10 mouse cellular contexts compared by ENCODE assay signal in the genomic region with DNA sequence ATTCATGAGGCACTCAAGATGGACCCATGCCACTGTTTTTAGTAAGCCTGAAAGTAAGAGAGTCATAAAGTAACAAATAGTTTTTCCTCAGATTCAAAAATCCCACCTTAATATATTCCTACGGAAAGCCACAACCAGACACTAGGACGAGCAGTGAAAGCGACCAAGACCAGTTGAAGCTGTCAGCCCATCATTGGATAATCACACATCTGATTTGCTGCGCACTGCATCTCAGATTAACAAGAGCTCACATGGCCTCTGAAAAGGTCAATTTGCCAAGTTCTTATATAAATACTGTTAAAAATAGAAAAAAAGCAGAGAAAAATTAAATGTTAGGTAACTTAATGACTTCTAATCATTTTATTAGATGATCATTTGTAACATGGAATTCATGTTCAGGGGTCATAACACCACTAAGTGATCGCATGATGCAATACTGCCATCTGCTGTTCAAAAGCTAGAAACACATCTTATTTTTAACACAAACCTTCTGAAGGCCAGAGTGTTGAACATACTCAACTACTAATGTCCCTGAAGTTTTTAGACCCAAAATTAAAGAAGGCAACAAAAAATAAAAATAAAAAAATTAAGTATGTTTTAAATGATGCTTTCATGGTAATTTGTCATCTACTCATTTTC. TPM values are rescaled to one million over a fixed set of nuclear protein-coding genes. Genes with fewer than 3 reads are reported as not detected.
DNase-seq lines count a peak whose midpoint lies in the region; ATAC-seq and TF ChIP-seq lines count a peak whose summit lies in the region.
"Had no signal": no experiment of that assay in that cellular context is flagged by ENCODE, and none has a peak within 500 bp of the region (broad histone marks: within the 10 kb centered on the region; RNA-seq: fewer than 3 reads in every experiment).

No protein-coding gene starts in this region.

- H3K36me3 ChIP-seq in heart, postnatal 0 days (replicated peaks; ENCODE audit: control insufficient read depth, insufficient read depth, low read length): peaks cover 28% of the 10 kb centered on the region
- peaks cover 13% of the 10 kb centered on the region; the same call in 1 of the 2 replicates for H3K36me3 ChIP-seq in intestine, postnatal 0 days (ENCODE audit: control insufficient read depth, insufficient read depth)

- TF ChIP-seq EP300 in heart, postnatal 0 days (IDR thresholded peaks at IDR 0.05; ENCODE audit: low read depth): no peak

- peak; percentile 80 for TF ChIP-seq CTCF in heart, postnatal 0 days (IDR thresholded peaks at IDR 0.05; ENCODE audit: low read depth)
- TF ChIP-seq CTCF in intestine, postnatal 0 days (IDR thresholded peaks at IDR 0.05; ENCODE audit: low read depth): peak; percentile 87

- H3K9ac ChIP-seq in heart, postnatal 0 days (replicated peaks; ENCODE audit: low read depth, low read length): no peak overlapping the region
- H3K9ac ChIP-seq in intestine, postnatal 0 days (ENCODE audit: low read depth, low read length): no peak overlapping the region
- H3K9ac ChIP-seq: limb, embryonic 12.5 days; stomach, embryonic 15.5 days had no signal

- H3K27ac ChIP-seq in heart, postnatal 0 days (ENCODE audit: low read depth): no peak overlapping the region
- H3K27ac ChIP-seq in intestine, postnatal 0 days (ENCODE audit: low read depth, low read length): no peak overlapping the region
- H3K27ac ChIP-seq: limb, embryonic 12.5 days; stomach, embryonic 15.5 days had no signal

- H3K4me1 ChIP-seq in heart, postnatal 0 days (ENCODE audit: control insufficient read depth, insufficient read depth): 0 out of 2 replicates have a peak, but pooled peaks cover 3% of the 10 kb centered on the region
- no peaks in the 10 kb centered on the region for H3K4me1 ChIP-seq in intestine, postnatal 0 days (replicated peaks; ENCODE audit: control insufficient read depth, insufficient read depth, low read length)
- H3K4me1 ChIP-seq: limb, embryonic 12.5 days; stomach, embryonic 15.5 days had no signal

- H3K4me3 ChIP-seq in heart, postnatal 0 days (ENCODE audit: low read depth, low read length): no peak overlapping the region
- H3K4me3 ChIP-seq in intestine, postnatal 0 days (ENCODE audit: low read depth, low read length): no peak overlapping the region
- H3K4me3 ChIP-seq: limb, embryonic 12.5 days; stomach, embryonic 15.5 days had no signal

- intact Hi-C loops in heart, postnatal 25 days (cut with DNase I): loop anchor here (10.0 kb wide), 3 partner anchors 204 to 424 kb away; no protein-coding TSS in a partner anchor

- H3K9me3 ChIP-seq in heart, postnatal 0 days (replicated peaks; ENCODE audit: control insufficient read depth, low read length): no peaks in the 10 kb centered on the region
- no peaks in the 10 kb centered on the region for H3K9me3 ChIP-seq in intestine, postnatal 0 days (ENCODE audit: control insufficient read depth)
- H3K9me3 ChIP-seq: limb, embryonic 12.5 days; stomach, embryonic 15.5 days had no signal

- no peak for ATAC-seq in heart, postnatal 0 days (ENCODE audit: insufficient read depth, low read depth)
- no peak for ATAC-seq in intestine, postnatal 0 days

- no peaks in the 10 kb centered on the region for H3K27me3 ChIP-seq in heart, postnatal 0 days (ENCODE audit: control insufficient read depth, insufficient read depth, low read length)
- H3K27me3 ChIP-seq in intestine, postnatal 0 days (replicated peaks; ENCODE audit: control insufficient read depth, insufficient read depth, low read length): no peaks in the 10 kb centered on the region
- H3K27me3 ChIP-seq: limb, embryonic 12.5 days; stomach, embryonic 15.5 days had no signal

- DNase-seq in heart, postnatal 0 days (ENCODE audit: low spot score): peak; percentile 62
- no peak for DNase-seq in heart, postnatal 25 days (ENCODE audit: low spot score)
- peak; percentile 51 for DNase-seq in CD4-positive helper T cell, adult 2 months (ENCODE audit: low read depth, low spot score)
- DNase-seq in adipocyte (ENCODE audit: low spot score): peak; percentile 67
- DNase-seq in adrenal gland, postnatal 4 days (ENCODE audit: low spot score in 2 of 2): no peak
- DNase-seq in gastrocnemius, postnatal 4 days (ENCODE audit: low spot score in 2 of 2): no peak
- no peak for DNase-seq in ovary, postnatal 36 days (ENCODE audit: low spot score)

- no peak overlapping the region for H3K4me2 ChIP-seq in heart, postnatal 0 days (ENCODE audit: low read depth, low read length)
- no peak overlapping the region for H3K4me2 ChIP-seq in intestine, postnatal 0 days (replicated peaks; ENCODE audit: low read depth)
- H3K4me2 ChIP-seq: limb, embryonic 12.5 days; stomach, embryonic 15.5 days had no signal

- WGBS in heart, postnatal 0 days: 52% methylated on average over 5 of the region's 5 CpGs
- WGBS in intestine, postnatal 0 days: 55% methylated on average over 5 of the region's 5 CpGs

RNA-seq across cellular contexts. Expression of a gene that starts 16.9 kb away (rescaled TPM):
- 8.2 and 9.6 TPM in 2 replicates for total RNA-seq in heart, postnatal 0 days (2014; rRNA removed; ENCODE audit: low replicate concordance)
- polyA plus RNA-seq in heart, postnatal 0 days (2015; fragmentation: Nextera tagmentation; extraction: Ambion mirVana): 17.5 and 17.6 TPM in 2 replicates
- total RNA-seq in heart, postnatal 25 days (2021): 10 to 100 TPM; 33.7 to 34.2 TPM
- polyA plus RNA-seq in intestine, postnatal 0 days (2015; fragmentation: Nextera tagmentation; extraction: Ambion mirVana): 13.1 and 13.5 TPM in 2 replicates
- 10 to 100 TPM; 31.9 to 34.3 TPM for total RNA-seq in adrenal gland, postnatal 4 days (2021)
- 10 to 100 TPM; 29.5 to 33.0 TPM for total RNA-seq in gastrocnemius, postnatal 4 days (2021)

Comparison
In these comparisons a context has a peak if more than half of its experiments do, and no peak if none do; other contexts are left out.
1. DNase-seq: peak in heart, postnatal 0 days (single experiment), CD4-positive helper T cell, adult 2 months (single experiment) and adipocyte (single experiment); none in heart, postnatal 25 days (single experiment), adrenal gland, postnatal 4 days (0 of 2), gastrocnemius, postnatal 4 days (0 of 2) and ovary, postnatal 36 days (single experiment).